In genomic region chr13:34650371-34650770, GRCm38 (mm10) we compare ENCODE assay signal across 9 mouse cellular contexts. TPM values are rescaled to one million over a fixed set of nuclear protein-coding genes. Genes with fewer than 3 reads are reported as not detected.
DNase-seq lines count a peak whose midpoint lies in the region; ATAC-seq and TF ChIP-seq lines count a peak whose summit lies in the region.
"Had no signal": no experiment of that assay in that cellular context is flagged by ENCODE, and none has a peak within 500 bp of the region (broad histone marks: within the 10 kb centered on the region; RNA-seq: fewer than 3 reads in every experiment).

No protein-coding gene starts in this region.

- TF ChIP-seq CTCF in C2C12 (IDR thresholded peaks at IDR 0.05; ENCODE audit: control insufficient read depth, insufficient read depth, insufficient read length), result no peak

- peak overlapping the region; percentile 72 for H3K4me3 ChIP-seq in C2C12 (ENCODE audit: insufficient read depth, poor library complexity, severe bottlenecking)
- peak overlapping the region; percentile 52 for H3K4me3 ChIP-seq in hindbrain, embryonic 12.5 days

- H3K27me3 ChIP-seq in C2C12 (ENCODE audit: control insufficient read depth, insufficient read depth, insufficient read length), result no peaks in the 10 kb centered on the region
- H3K27me3 ChIP-seq in hindbrain, embryonic 12.5 days, result peaks cover 52% of the 10 kb centered on the region

- no peak overlapping the region for H3K27ac ChIP-seq in hindbrain, embryonic 12.5 days

- H3ac ChIP-seq in C2C12 (ENCODE audit: control insufficient read depth, insufficient read length, low read depth), result no peak overlapping the region

- H3K9ac ChIP-seq in hindbrain, embryonic 12.5 days, result no peak overlapping the region

- peaks cover 61% of the 10 kb centered on the region for H3K79me3 ChIP-seq in C2C12 (ENCODE audit: low read depth)

- H3K36me3 ChIP-seq in C2C12 (ENCODE audit: control insufficient read depth, insufficient read depth), result peaks cover 19% of the 10 kb centered on the region
- no peaks in the 10 kb centered on the region for H3K36me3 ChIP-seq in hindbrain, embryonic 12.5 days

- ATAC-seq in hindbrain, embryonic 12.5 days (ENCODE audit: low FRiP score), result no peak

- 63% methylated on average over 6 of the region's 6 CpGs for WGBS in hindbrain, embryonic 12.5 days

- H3K79me2 ChIP-seq in C2C12 (ENCODE audit: control insufficient read depth, insufficient read depth), result peaks cover 71% of the 10 kb centered on the region

- H3K9me3 ChIP-seq in hindbrain, embryonic 12.5 days (replicated peaks), result no peaks in the 10 kb centered on the region

- peak; percentile 13 for DNase-seq in ZHBTc4 (ENCODE audit: low read depth, low spot score)
- DNase-seq in lung, postnatal 10 days, result peak; percentile 27
- no peak for DNase-seq in frontal cortex, adult 2 months (ENCODE audit: extremely low spot score in 1 of 2, low spot score in 1 of 2)
- no peak for DNase-seq in cerebellum, adult 9-11 months
- no peak for DNase-seq in kidney, postnatal 4 days
- DNase-seq: adrenal gland, adult 8-10 months; thymus, postnatal 4 days had no signal

- peaks cover 25% of the 10 kb centered on the region for H3K4me1 ChIP-seq in hindbrain, embryonic 12.5 days

- peak overlapping the region; percentile 91 for H3K4me2 ChIP-seq in hindbrain, embryonic 12.5 days (replicated peaks)

TF ChIP-seq in C2C12, 6 proteins besides CTCF, POLR2A, EP300 and RAD21:
- no peak for TF ChIP-seq USF1 (IDR thresholded peaks at IDR 0.05; ENCODE audit: low read depth)
- no peak for TF ChIP-seq CEBPB (IDR thresholded peaks at IDR 0.05; ENCODE audit: low read depth)
- TF ChIP-seq MYOD1 (IDR thresholded peaks at IDR 0.05; ENCODE audit: control insufficient read depth, insufficient read length, low read depth), result no peak
- TF ChIP-seq MYOG (IDR thresholded peaks at IDR 0.05; ENCODE audit: control insufficient read depth, extremely low read depth, insufficient read length), result no peak
- TF ChIP-seq FOSL1 (IDR thresholded peaks at IDR 0.05; ENCODE audit: insufficient read depth, low read length, poor library complexity, severe bottlenecking), result no peak
- no peak for TF ChIP-seq MAX (IDR thresholded peaks at IDR 0.05)

RNA-seq across cellular contexts. Expression of gene Pxdc1, which starts 2.9 kb away (rescaled TPM):
- 29.7 TPM for polyA plus RNA-seq in C2C12 (2012; fragmentation: generic; extraction: Trizol)
- polyA plus RNA-seq in hindbrain, embryonic 12.5 days (2016; fragmentation: Nextera tagmentation; extraction: Ambion mirVana), result 7.9 and 10.6 TPM in 2 replicates
- 8.0 and 8.9 TPM in 2 replicates for polyA plus RNA-seq in frontal cortex, adult 2 months (2012; rRNA removed)

Comparison
In these comparisons a context has a peak if more than half of its experiments do, and no peak if none do; other contexts are left out.
1. DNase-seq: peak in ZHBTc4 (single experiment) and lung, postnatal 10 days (single experiment); none in frontal cortex, adult 2 months (0 of 2), cerebellum, adult 9-11 months (single experiment) and kidney, postnatal 4 days (0 of 2).